ENCODE assay signal across 30 mouse cellular contexts in genomic region chr9:92204397-92204796, GRCm38 (mm10). TPM values are rescaled to one million over a fixed set of nuclear protein-coding genes. Genes with fewer than 3 reads are reported as not detected.
A peak's percentile ranks its signal among the peaks of the same experiment; 100 is the strongest.
DNase-seq lines count a peak whose midpoint lies in the region; ATAC-seq and TF ChIP-seq lines count a peak whose summit lies in the region.
"Had no signal": no experiment of that assay in that cellular context is flagged by ENCODE, and none has a peak within 500 bp of the region (broad histone marks: within the 10 kb centered on the region; RNA-seq: fewer than 3 reads in every experiment).

No protein-coding gene starts in this region.

- H3K4me3 ChIP-seq in embryonic fibroblast, embryonic 13.5 days (ENCODE audit: insufficient read depth, low read length): no peak overlapping the region
- no peak overlapping the region for H3K4me3 ChIP-seq in myocyte
- H3K4me3 ChIP-seq in forebrain, embryonic 11.5 days (ENCODE audit: low read depth, low read length): no peak overlapping the region
- H3K4me3 ChIP-seq: embryonic facial prominence, embryonic 10.5 days; embryonic facial prominence, embryonic 12.5 days; erythroblast, embryonic 14.5 days; forebrain, embryonic 10.5 days; forebrain, embryonic 13.5 days; forebrain, embryonic 15.5 days had no signal

- H3ac ChIP-seq in myocyte (ENCODE audit: control insufficient read depth, insufficient read length): no peak overlapping the region

- 0 out of 2 replicates have a peak, but pooled peaks cover 2% of the 10 kb centered on the region for H3K4me1 ChIP-seq in embryonic fibroblast, embryonic 13.5 days (ENCODE audit: control insufficient read depth, insufficient read depth, low read length)
- no peaks in the 10 kb centered on the region for H3K4me1 ChIP-seq in forebrain, embryonic 11.5 days (replicated peaks; ENCODE audit: control insufficient read depth, insufficient read depth, low read length)
- H3K4me1 ChIP-seq: embryonic facial prominence, embryonic 10.5 days; embryonic facial prominence, embryonic 12.5 days; forebrain, embryonic 10.5 days; forebrain, embryonic 13.5 days; forebrain, embryonic 15.5 days had no signal

- H3K36me3 ChIP-seq in myocyte (ENCODE audit: control insufficient read depth, insufficient read depth): no peaks in the 10 kb centered on the region
- H3K36me3 ChIP-seq in forebrain, embryonic 11.5 days (ENCODE audit: control insufficient read depth, insufficient read depth, low read length): no peaks in the 10 kb centered on the region
- H3K36me3 ChIP-seq: embryonic facial prominence, embryonic 10.5 days; embryonic facial prominence, embryonic 12.5 days; forebrain, embryonic 10.5 days; forebrain, embryonic 15.5 days; G1E had no signal

- no peak for ATAC-seq in forebrain, embryonic 11.5 days (replicated peaks; ENCODE audit: low FRiP score)
- ATAC-seq: activated CD4-positive, CD25-positive, alpha-beta regulatory T cell, adult 4 months; forebrain, embryonic 13.5 days; forebrain, embryonic 15.5 days; forebrain, postnatal 0 days; Patski had no signal

- peak overlapping the region; percentile 3 for H3K4me2 ChIP-seq in myocyte (ENCODE audit: low read depth)
- H3K4me2 ChIP-seq in forebrain, embryonic 11.5 days (ENCODE audit: low read depth, low read length, severe bottlenecking): no peak overlapping the region
- H3K4me2 ChIP-seq: embryonic facial prominence, embryonic 12.5 days; forebrain, embryonic 13.5 days; forebrain, embryonic 15.5 days had no signal

- peak overlapping the region; percentile 24; the same call in 1 of the 2 replicates for H3K27ac ChIP-seq in embryonic fibroblast, embryonic 13.5 days (ENCODE audit: insufficient read depth, low read length)
- no peak overlapping the region for H3K27ac ChIP-seq in forebrain, embryonic 11.5 days (ENCODE audit: low read depth, low read length)
- H3K27ac ChIP-seq: embryonic facial prominence, embryonic 10.5 days; embryonic facial prominence, embryonic 12.5 days; forebrain, embryonic 10.5 days; forebrain, embryonic 13.5 days; forebrain, embryonic 15.5 days had no signal

- H3K9me3 ChIP-seq in forebrain, embryonic 11.5 days (ENCODE audit: control insufficient read depth, low read length): no peaks in the 10 kb centered on the region
- H3K9me3 ChIP-seq: embryonic facial prominence, embryonic 10.5 days; embryonic facial prominence, embryonic 12.5 days; forebrain, embryonic 10.5 days; forebrain, embryonic 13.5 days; forebrain, embryonic 15.5 days; G1E had no signal

- DNase-seq in 3T3-L1 (ENCODE audit: low read depth, low spot score) (peak; percentile 26), 416B (ENCODE audit: low read depth) (peak; percentile 58)
- DNase-seq in kidney, postnatal 10 days: no peak
- DNase-seq in layer of hippocampus, postnatal 10 days (ENCODE audit: low spot score in 2 of 2): no peak
- DNase-seq in forebrain, embryonic 11.5 days (ENCODE audit: low spot score): no peak
- DNase-seq: adrenal gland, adult 8-10 months; adrenal gland, postnatal 14 days; adrenal gland, postnatal 36 days; cerebellum, adult 11-12 months; cerebellum, adult 2 months; cerebellum, adult 9-10 months; cerebellum, postnatal 10 days; cerebellum, postnatal 25 days; forebrain, postnatal 0 days had no signal

- H3K27me3 ChIP-seq in myocyte (ENCODE audit: control insufficient read depth, insufficient read depth, insufficient read length): no peaks in the 10 kb centered on the region
- H3K27me3 ChIP-seq in forebrain, embryonic 11.5 days (ENCODE audit: control insufficient read depth, insufficient read depth, low read length): no peaks in the 10 kb centered on the region
- H3K27me3 ChIP-seq: embryonic facial prominence, embryonic 12.5 days; forebrain, embryonic 13.5 days; forebrain, embryonic 15.5 days; Patski had no signal

- no peak for TF ChIP-seq CTCF in embryonic fibroblast, embryonic 13.5 days (IDR thresholded peaks at IDR 0.05; ENCODE audit: borderline replicate concordance, insufficient read depth, low read length)

- no peaks in the 10 kb centered on the region for H3K79me2 ChIP-seq in myocyte (ENCODE audit: control insufficient read depth, insufficient read depth)

- TF ChIP-seq POLR2A in embryonic fibroblast, embryonic 13.5 days (IDR thresholded peaks at IDR 0.05; ENCODE audit: low read depth, low read length): no peak
- no peak for TF ChIP-seq POLR2A in myocyte (IDR thresholded peaks at IDR 0.05; ENCODE audit: insufficient read length, low read depth)

- H3K9ac ChIP-seq in forebrain, embryonic 11.5 days (ENCODE audit: low read length): no peak overlapping the region
- H3K9ac ChIP-seq: embryonic facial prominence, embryonic 12.5 days; forebrain, embryonic 13.5 days; forebrain, embryonic 15.5 days; forebrain, postnatal 0 days had no signal

- WGBS in forebrain, embryonic 11.5 days: 63% methylated on average over 2 of the region's 2 CpGs

TF ChIP-seq in myocyte, 11 proteins besides CTCF, POLR2A, EP300 and RAD21:
- TF ChIP-seq MYOD1 (IDR thresholded peaks at IDR 0.05; ENCODE audit: control insufficient read depth in 1 of 3, insufficient read length in 2 of 3, low read depth in 2 of 3) (no peak), SRF (IDR thresholded peaks at IDR 0.05; ENCODE audit: control insufficient read depth, insufficient read length, low read depth) (no peak), REST (IDR thresholded peaks at IDR 0.05; ENCODE audit: insufficient read depth, insufficient read length) (no peak), CEBPB (IDR thresholded peaks at IDR 0.05; ENCODE audit: insufficient read depth, poor library complexity, severe bottlenecking) (no peak), MYOG (IDR thresholded peaks at IDR 0.05; ENCODE audit: control insufficient read depth in 1 of 3, insufficient read depth in 1 of 3, insufficient read length in 2 of 3, low read depth in 2 of 3) (no peak), E2F4 (IDR thresholded peaks at IDR 0.05; ENCODE audit: insufficient read depth) (no peak), TCF12 (IDR thresholded peaks at IDR 0.05; ENCODE audit: insufficient read depth, poor library complexity, severe bottlenecking) (no peak), POLR2AphosphoS2 (IDR thresholded peaks at IDR 0.05; ENCODE audit: insufficient read length, low read depth) (no peak), USF1 (IDR thresholded peaks at IDR 0.05; ENCODE audit: low read depth) (no peak)

RNA-seq across cellular contexts. Expression of gene Plscr5, which starts 11.7 kb away (rescaled TPM):
- polyA plus RNA-seq in embryonic fibroblast, embryonic 13.5 days (2011; ENCODE audit: insufficient read length, low read depth, missing spikeins): not detected in 2 replicates
- not detected for polyA plus RNA-seq in myocyte (2012; fragmentation: generic; extraction: Trizol)
- total RNA-seq in layer of hippocampus, postnatal 10 days (2021): under 1 TPM; 0.29 to 0.62 TPM
- polyA plus RNA-seq in forebrain, embryonic 11.5 days (2014; fragmentation: Nextera tagmentation; extraction: Ambion mirVana): not detected in 2 replicates
- total RNA-seq: adrenal gland, adult 18-20 months; adrenal gland, adult 8-10 months; adrenal gland, postnatal 14 days; adrenal gland, postnatal 36 days; G1E had no signal
- polyA plus RNA-seq: activated CD4-positive, CD25-positive, alpha-beta regulatory T cell, adult 4 months; C2C12; cortical plate, adult 2 months; embryonic facial prominence, embryonic 10.5 days; embryonic facial prominence, embryonic 12.5 days; embryonic facial prominence, embryonic 14.5 days; erythroblast, embryonic 14.5 days; forebrain, embryonic 10.5 days; frontal cortex, adult 2 months; G1E; Patski had no signal

RNA-seq across cellular contexts. Expression of gene Plscr1, which starts 45.2 kb away (rescaled TPM):
- 19.2 and 20.4 TPM in 2 replicates for polyA plus RNA-seq in embryonic fibroblast, embryonic 13.5 days (2011; ENCODE audit: insufficient read length, low read depth, missing spikeins)
- 17.7 TPM for polyA plus RNA-seq in myocyte (2012; fragmentation: generic; extraction: Trizol)
- 1 to 10 TPM; 1.7 to 1.8 TPM for total RNA-seq in layer of hippocampus, postnatal 10 days (2021)
- polyA plus RNA-seq in forebrain, embryonic 11.5 days (2014; fragmentation: Nextera tagmentation; extraction: Ambion mirVana): 31.5 and 32.4 TPM in 2 replicates

Comparison
In these comparisons a context has a peak if more than half of its experiments do, and no peak if none do; other contexts are left out.
1. DNase-seq: peak in 3T3-L1 (single experiment) and 416B (single experiment); none in kidney, postnatal 10 days (single experiment), layer of hippocampus, postnatal 10 days (0 of 2) and forebrain, embryonic 11.5 days (single experiment).